Mouse (Mus musculus): Measurements from ENCODE around the gene Abcc4.
"Not testable (repeated sequence)": the region's sequence is repeated elsewhere in the genome, so short reads cannot be mapped to it uniquely, and the experiment has no call there.

DNA sequence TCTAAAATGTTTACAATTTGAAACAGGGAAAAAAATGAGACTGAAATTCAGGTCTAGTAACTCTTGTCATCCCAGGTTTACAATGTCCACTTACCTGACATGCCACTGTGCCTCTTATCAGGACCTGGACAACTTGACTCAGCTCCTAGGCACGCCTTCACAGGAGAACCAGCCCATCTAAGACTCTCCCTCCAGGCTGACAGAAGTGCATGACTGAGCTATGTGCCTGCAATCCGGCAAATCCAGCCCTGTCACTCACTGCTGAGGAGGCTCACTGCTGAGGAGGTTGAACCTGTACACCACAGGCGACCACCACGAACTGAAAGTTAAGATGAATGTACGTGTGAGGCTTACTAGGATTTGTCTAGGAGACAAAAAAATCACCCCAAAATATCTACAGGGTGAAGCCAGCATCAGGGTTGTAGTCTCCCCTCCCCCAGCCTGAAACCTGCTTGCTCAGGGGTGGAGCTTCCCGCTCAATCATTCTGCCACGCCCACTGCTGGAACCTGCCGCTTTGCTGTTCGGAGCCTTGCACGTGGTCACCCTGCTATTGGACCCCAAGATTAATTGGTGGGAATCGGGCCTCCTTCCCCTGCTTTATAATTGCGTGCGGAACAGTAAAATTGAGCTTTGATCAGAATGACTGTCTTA lies 63.0 kb downstream of the Abcc4 start:
- TF ChIP-seq CTCF (conservative IDR thresholded peaks at IDR 0.05; ENCODE audit: low read length); NANOG (IDR thresholded peaks at IDR 0.05; ENCODE audit: borderline replicate concordance, low read length): not testable (repeated sequence)

Measured in E14TG2a.4 (cell line).